Mouse (Mus musculus): ENCODE measurements at regions not wholly inside any gene's neighbourhood (a gene's known extent, or its start where the extent isn't known, plus 50 kb on each side); places are given as distances from the start of the nearest gene placed in this dataset.

GRCm38 (mm10) chr3:50900566-50900965, 323.7 kb upstream of the Noct start:
- H3K27me3 ChIP-seq (ENCODE audit: control insufficient read depth, insufficient read depth, low read length), result no peaks in the 10 kb centered on the region
- H3K36me3 ChIP-seq (ENCODE audit: control insufficient read depth, insufficient read depth, low read length), result no peaks in the 10 kb centered on the region
- no peak for ATAC-seq (ENCODE audit: low read depth)
- H3K4me1 ChIP-seq (ENCODE audit: control insufficient read depth, insufficient read depth, low read length), result peaks cover 7% of the 10 kb centered on the region; the same call in 1 of the 2 replicates
- no peak overlapping the region for H3K9ac ChIP-seq (replicated peaks; ENCODE audit: low read depth, low read length)
- WGBS, result 80% methylated on average over 9 of the region's 9 CpGs
- H3K27ac ChIP-seq (ENCODE audit: low read depth, low read length), result no peak overlapping the region
- no peak overlapping the region for H3K4me2 ChIP-seq (ENCODE audit: low read depth, low read length)
- H3K9me3 ChIP-seq (ENCODE audit: control insufficient read depth, low read length), result no peaks in the 10 kb centered on the region
- no peak overlapping the region for H3K4me3 ChIP-seq (ENCODE audit: low read depth, low read length)

DNA sequence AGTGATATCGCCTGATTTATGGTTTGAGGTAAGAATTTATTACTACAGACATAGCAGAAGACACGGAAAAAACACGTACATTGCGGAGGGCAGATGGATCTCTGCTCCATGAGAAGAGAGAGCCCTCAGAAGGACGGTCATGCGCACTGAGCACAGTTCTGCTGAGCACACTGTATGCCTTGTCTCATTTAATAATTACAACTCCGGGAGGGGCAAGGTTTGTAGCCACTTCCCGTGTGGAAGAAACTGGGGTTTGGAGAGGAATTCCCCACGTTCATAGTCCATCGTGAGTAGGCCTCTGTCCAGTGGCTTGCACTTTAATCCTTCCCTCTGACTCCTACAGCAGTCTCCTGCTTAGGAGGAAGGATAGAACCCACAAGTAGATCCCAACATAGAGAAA, 322.9 kb upstream of the Noct start:
- peaks cover 11% of the 10 kb centered on the region for H3K4me1 ChIP-seq (ENCODE audit: control insufficient read depth, insufficient read depth, low read length)
- WGBS, result 87% methylated on average over 10 of the region's 10 CpGs
- H3K36me3 ChIP-seq (ENCODE audit: control insufficient read depth, insufficient read depth, low read length), result no peaks in the 10 kb centered on the region
- no peaks in the 10 kb centered on the region for H3K27me3 ChIP-seq (ENCODE audit: control insufficient read depth, insufficient read depth, low read length)
- H3K9ac ChIP-seq (replicated peaks; ENCODE audit: low read depth, low read length), result no peak overlapping the region
- no peak overlapping the region for H3K27ac ChIP-seq (ENCODE audit: low read depth, low read length)
- no peak for ATAC-seq (ENCODE audit: low read depth)
- H3K9me3 ChIP-seq (ENCODE audit: control insufficient read depth, low read length), result no peaks in the 10 kb centered on the region
- no peak overlapping the region for H3K4me3 ChIP-seq (ENCODE audit: low read depth, low read length)
- no peak overlapping the region for H3K4me2 ChIP-seq (ENCODE audit: low read depth, low read length)

DNA sequence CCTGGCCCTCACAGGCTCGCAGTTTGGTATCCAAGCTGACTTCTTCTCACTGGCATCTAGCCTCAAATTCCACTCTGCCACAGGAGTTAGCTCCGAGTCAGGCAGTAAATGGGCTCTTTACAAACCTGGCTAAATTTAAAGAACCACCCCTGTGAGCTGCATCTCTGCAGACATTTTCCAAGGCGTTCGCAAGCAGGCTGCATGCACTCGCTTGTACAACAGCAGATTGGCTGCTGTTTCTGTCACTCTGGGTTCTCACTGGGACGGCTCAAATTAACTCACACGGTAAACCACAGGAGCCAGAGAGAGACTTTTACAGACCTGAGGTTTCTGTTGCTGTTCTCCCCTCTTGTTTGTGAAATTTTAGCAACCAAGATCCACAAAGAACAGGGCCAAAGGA, 321.3 kb upstream of the Noct start:
- H3K27ac ChIP-seq (ENCODE audit: low read depth, low read length), result no peak overlapping the region
- H3K36me3 ChIP-seq (ENCODE audit: control insufficient read depth, insufficient read depth, low read length), result no peaks in the 10 kb centered on the region
- no peaks in the 10 kb centered on the region for H3K27me3 ChIP-seq (ENCODE audit: control insufficient read depth, insufficient read depth, low read length)
- 51% methylated on average over 7 of the region's 7 CpGs for WGBS
- no peak overlapping the region for H3K9ac ChIP-seq (replicated peaks; ENCODE audit: low read depth, low read length)
- H3K4me1 ChIP-seq (ENCODE audit: control insufficient read depth, insufficient read depth, low read length), result peaks cover 15% of the 10 kb centered on the region
- no peak overlapping the region for H3K4me3 ChIP-seq (ENCODE audit: low read depth, low read length)
- no peak overlapping the region for H3K4me2 ChIP-seq (ENCODE audit: low read depth, low read length)
- H3K9me3 ChIP-seq (ENCODE audit: control insufficient read depth, low read length), result no peaks in the 10 kb centered on the region
- no peak for ATAC-seq (ENCODE audit: low read depth)

- WGBS, result 27% methylated on average over 7 of the region's 7 CpGs
- Histone ChIP-seq H3K9me3 (ENCODE audit: control insufficient read depth, low read length) (no peaks in the 10 kb centered on the region), H3K4me3 (ENCODE audit: low read depth, low read length) (no peak overlapping the region), H3K9ac (replicated peaks; ENCODE audit: low read depth, low read length) (no peak overlapping the region), H3K27ac (ENCODE audit: low read depth, low read length) (no peak overlapping the region), H3K4me1 (ENCODE audit: control insufficient read depth, insufficient read depth, low read length) (peaks cover 15% of the 10 kb centered on the region), H3K36me3 (ENCODE audit: control insufficient read depth, insufficient read depth, low read length) (no peaks in the 10 kb centered on the region), H3K27me3 (ENCODE audit: control insufficient read depth, insufficient read depth, low read length) (no peaks in the 10 kb centered on the region), H3K4me2 (ENCODE audit: low read depth, low read length) (no peak overlapping the region)
- peak; percentile 10; the same call in 1 of the 2 replicates for ATAC-seq (ENCODE audit: low read depth)
Observed at GRCm38 (mm10) chr3:50904716-50905116, 319.5 kb upstream of the Noct start.

DNA sequence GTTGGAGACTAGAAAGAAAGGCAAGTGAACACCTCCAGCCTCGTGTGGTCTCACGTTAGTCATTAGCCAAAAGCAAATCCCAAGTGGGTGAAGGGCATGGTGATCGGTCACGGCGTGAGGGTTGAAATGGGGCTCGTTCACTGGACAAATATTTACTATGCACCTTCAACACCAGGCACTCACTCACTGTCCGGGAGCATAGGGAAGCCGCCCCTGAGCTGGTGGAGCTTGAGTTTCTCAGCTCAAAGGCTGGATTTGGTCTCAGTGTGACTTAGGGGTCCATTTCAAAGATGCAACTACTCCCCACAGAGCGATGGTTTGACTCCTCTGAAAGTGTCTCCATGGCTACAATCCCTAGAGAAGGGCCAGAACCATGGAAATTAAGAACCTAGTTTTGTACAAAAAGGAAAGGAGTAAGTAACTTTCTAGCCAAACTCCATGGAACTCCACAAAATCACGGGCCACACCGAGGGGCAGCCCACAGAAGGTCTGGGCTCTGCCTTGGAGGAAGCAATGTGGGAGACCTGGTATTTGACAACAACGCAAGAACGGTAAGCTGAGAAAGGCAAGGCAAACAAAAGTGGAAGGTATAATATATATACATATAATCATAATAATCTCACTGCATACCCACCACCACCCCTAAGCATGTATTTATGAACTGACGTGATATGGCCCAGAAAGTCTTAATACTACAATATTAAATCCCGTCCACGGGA, 318.8 kb upstream of the Noct start:
- Histone ChIP-seq H3K27me3 (ENCODE audit: control insufficient read depth, insufficient read depth, low read length) (no peaks in the 10 kb centered on the region), H3K9ac (replicated peaks; ENCODE audit: low read depth, low read length) (no peak overlapping the region), H3K9me3 (ENCODE audit: control insufficient read depth, low read length) (no peaks in the 10 kb centered on the region), H3K27ac (ENCODE audit: low read depth, low read length) (peak overlapping the region; percentile 62), H3K4me3 (ENCODE audit: low read depth, low read length) (no peak overlapping the region), H3K4me2 (ENCODE audit: low read depth, low read length) (peak overlapping the region; percentile 53), H3K36me3 (ENCODE audit: control insufficient read depth, insufficient read depth, low read length) (no peaks in the 10 kb centered on the region), H3K4me1 (ENCODE audit: control insufficient read depth, insufficient read depth, low read length) (peaks cover 15% of the 10 kb centered on the region)
- WGBS, result 17% methylated on average over 16 of the region's 16 CpGs
- peak; percentile 28 for ATAC-seq (ENCODE audit: low read depth)

DNA sequence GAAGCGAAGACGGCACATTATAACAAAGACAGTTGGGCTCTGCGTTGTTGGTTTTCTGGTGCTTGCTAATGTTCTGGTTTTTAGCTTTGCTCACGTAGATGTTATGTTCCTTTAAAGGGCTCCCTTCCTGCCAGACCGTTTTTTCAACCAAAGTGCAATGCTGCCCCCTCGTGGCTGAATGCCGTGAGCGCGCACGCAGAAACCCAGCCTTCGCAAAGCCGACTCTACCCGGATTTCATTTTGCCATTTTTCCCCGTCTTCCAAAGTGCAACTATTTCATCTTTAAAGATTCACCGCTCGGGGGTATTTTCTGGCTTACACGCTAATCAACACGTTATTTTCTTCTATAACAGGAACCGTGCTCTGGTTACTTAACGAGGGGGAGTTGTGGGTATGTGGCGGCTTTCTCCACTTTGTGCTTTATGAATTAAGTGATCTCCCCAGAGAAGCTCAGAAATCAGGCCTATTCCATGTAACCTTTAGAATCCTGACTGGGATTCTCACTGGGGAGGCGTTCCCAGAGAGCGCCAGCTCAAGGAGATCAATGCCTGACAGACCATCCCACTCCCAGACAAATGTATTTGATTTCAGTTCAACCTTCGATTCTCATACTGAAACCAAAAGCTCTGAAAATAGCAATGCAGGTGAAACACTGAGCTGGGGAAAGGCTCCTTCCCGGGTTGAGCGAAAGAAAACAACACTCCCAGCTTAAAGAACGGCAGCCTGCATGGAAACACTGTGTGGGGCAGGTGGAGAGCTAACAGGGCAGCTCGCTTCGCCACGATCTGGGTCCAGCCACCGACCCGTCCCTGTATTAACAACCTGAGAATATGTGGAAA, 318.0 kb upstream of the Noct start:
- Histone ChIP-seq H3K27me3 (ENCODE audit: control insufficient read depth, insufficient read depth, low read length) (no peaks in the 10 kb centered on the region), H3K4me1 (ENCODE audit: control insufficient read depth, insufficient read depth, low read length) (peaks cover 15% of the 10 kb centered on the region), H3K36me3 (ENCODE audit: control insufficient read depth, insufficient read depth, low read length) (no peaks in the 10 kb centered on the region), H3K9me3 (ENCODE audit: control insufficient read depth, low read length) (no peaks in the 10 kb centered on the region), H3K4me3 (ENCODE audit: low read depth, low read length) (peak overlapping the region; percentile 20; the same call in 1 of the 2 replicates), H3K9ac (replicated peaks; ENCODE audit: low read depth, low read length) (peak overlapping the region; percentile 16; the same call in 1 of the 2 replicates), H3K27ac (ENCODE audit: low read depth, low read length) (peak overlapping the region; percentile 62; the same call in 1 of the 2 replicates), H3K4me2 (ENCODE audit: low read depth, low read length) (peak overlapping the region; percentile 53)
- peak; percentile 83 for ATAC-seq (ENCODE audit: low read depth)
- WGBS, result 14% methylated on average over 32 of the region's 32 CpGs

DNA sequence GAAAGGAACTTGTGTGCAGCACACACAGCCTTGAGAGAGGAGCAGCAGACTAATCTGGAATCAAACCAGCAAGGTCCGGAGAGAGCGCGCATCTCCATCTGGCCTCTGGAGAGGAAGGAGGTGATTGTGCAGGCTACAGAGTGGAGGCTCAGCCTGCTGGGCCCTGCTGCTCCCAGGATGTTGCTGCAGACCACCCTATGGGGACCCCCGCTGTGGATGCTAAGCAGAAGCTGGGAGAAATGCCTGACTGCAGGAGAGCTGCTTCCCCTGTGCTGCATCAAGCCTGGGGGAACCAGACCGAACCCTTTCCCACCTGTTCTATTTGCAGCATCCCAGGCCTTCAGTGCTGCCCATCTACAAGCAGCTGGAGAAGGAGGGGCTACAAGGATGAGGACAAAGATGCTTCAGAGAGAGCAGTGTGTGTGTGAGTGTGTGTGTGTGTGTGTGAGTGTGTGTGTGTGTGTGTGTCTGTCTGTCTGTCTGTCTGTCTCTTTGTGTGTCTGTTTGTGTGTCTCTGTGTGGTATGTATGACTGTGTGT, 311.2 kb upstream of the Noct start:
- Histone ChIP-seq H3K4me3 (ENCODE audit: low read depth, low read length) (no peak overlapping the region), H3K36me3 (ENCODE audit: control insufficient read depth, insufficient read depth, low read length) (no peaks in the 10 kb centered on the region), H3K9me3 (ENCODE audit: control insufficient read depth, low read length) (no peaks in the 10 kb centered on the region), H3K9ac (replicated peaks; ENCODE audit: low read depth, low read length) (no peak overlapping the region), H3K4me2 (ENCODE audit: low read depth, low read length) (no peak overlapping the region), H3K4me1 (ENCODE audit: control insufficient read depth, insufficient read depth, low read length) (no peaks in the 10 kb centered on the region), H3K27ac (ENCODE audit: low read depth, low read length) (no peak overlapping the region), H3K27me3 (ENCODE audit: control insufficient read depth, insufficient read depth, low read length) (no peaks in the 10 kb centered on the region)
- peak; percentile 44; the same call in 1 of the 2 replicates for ATAC-seq (ENCODE audit: low read depth)
- WGBS, result 68% methylated on average over 5 of the region's 5 CpGs

DNA sequence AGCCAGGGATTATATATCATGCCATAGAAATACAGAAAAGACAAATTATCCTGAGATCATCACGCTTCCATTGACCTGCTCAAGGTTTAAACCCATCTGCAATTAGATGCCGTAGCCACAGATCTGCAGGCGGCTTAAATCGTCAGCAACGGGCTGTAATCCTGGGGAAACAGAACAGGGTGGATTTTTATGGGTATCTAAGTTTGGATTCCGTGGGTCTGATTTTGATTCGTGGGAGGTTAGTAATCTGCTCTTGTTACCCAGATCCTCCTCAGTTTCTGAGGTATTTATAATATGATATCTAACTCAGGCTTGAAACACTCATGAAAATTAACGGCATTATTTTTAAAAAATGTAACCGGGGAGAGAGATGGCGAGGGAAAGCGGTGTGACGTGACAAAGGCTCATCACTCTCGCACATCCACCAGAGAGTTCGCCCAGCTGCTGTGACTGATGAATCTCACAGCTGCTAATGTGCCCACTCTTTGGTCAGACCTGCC, 309.3 kb upstream of the Noct start:
- 41% methylated on average over 14 of the region's 14 CpGs for WGBS
- H3K27ac ChIP-seq (ENCODE audit: low read depth, low read length), result peak overlapping the region; percentile 60; the same call in 1 of the 2 replicates
- ATAC-seq (ENCODE audit: low read depth), result no peak
- no peaks in the 10 kb centered on the region for H3K4me1 ChIP-seq (ENCODE audit: control insufficient read depth, insufficient read depth, low read length)
- H3K9ac ChIP-seq (replicated peaks; ENCODE audit: low read depth, low read length), result no peak overlapping the region
- peak overlapping the region; percentile 12; the same call in 1 of the 2 replicates for H3K4me2 ChIP-seq (ENCODE audit: low read depth, low read length)
- no peak overlapping the region for H3K4me3 ChIP-seq (ENCODE audit: low read depth, low read length)
- no peaks in the 10 kb centered on the region for H3K27me3 ChIP-seq (ENCODE audit: control insufficient read depth, insufficient read depth, low read length)
- no peaks in the 10 kb centered on the region for H3K9me3 ChIP-seq (ENCODE audit: control insufficient read depth, low read length)
- H3K36me3 ChIP-seq (ENCODE audit: control insufficient read depth, insufficient read depth, low read length), result no peaks in the 10 kb centered on the region

Data from neural tube, embryonic 14.5 days (tissue).